Mouse (Mus musculus) C3H10T1/2 (cell line): Measurements from ENCODE around the gene Orai1. TPM values are rescaled to one million over a fixed set of nuclear protein-coding genes. Genes with fewer than 3 reads are reported as not detected.

Experiments
- polyA plus RNA-seq, 2 experiments: library from polyadenylated mRNA; unstranded; fragments of >200 nt; fragmentation: generic; extraction: Trizol; gene quantifications; one replicate each; pipeline ENCODE4 v1.2.1; 2012; ENCODE audit warnings: missing spikeins in 2 of 2

Gene Orai1
- polyA plus RNA-seq: 10 to 100 TPM; 10.7 to 15.7 TPM

GRCm38 (mm10) chr5:123014753-123015701 is at the start of gene Orai1:
Gene Orai1 (plus strand): TSS chr5:123015074.

DNA sequence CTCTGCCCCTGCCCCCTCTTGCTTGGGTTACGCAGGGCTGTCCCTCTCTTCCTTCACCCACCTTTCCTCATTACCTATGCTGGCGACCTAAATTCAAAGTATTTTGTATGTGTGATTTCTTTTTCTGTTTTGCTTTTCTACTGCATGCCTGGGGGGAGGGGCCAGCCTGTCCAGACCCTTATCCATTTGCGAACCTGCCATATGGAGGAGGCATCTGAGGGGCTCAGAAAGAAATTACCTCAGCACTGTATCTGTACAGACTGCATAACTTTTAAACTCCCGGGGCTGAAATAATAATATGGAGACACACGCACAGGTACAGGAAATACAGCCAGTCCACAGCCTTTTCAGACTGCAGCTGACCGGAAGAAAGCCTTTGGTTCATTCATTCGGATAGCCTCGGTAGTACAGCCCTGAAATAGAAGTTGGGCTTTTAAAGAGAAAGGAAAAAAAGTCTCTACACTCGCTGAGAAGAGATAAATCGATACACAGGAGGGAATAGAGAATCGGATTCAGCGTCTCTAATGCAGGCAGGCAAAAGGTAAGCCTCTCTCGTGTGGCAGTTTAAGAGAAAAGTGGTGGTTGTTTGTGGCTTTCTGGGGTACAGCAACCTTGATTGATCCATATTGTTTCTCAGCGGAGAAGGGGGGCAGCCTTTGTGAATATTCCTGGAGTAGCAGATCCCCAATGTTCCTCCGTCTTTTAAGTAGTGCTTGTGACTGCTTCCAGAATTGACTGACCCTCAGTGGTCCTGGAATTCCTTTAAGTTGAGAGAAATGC is 25.1 kb upstream of the Orai1 start, which contains the start of gene Kdm2b:
Gene Kdm2b (minus strand): TSS at position 273 of the 780 bp plus-strand sequence.

GRCm38 (mm10) chr5:123046916-123047315 is 32.0 kb downstream of the Orai1 start, which contains the start of gene Morn3:
Gene Morn3 (minus strand): TSS chr5:123047016.

DNA sequence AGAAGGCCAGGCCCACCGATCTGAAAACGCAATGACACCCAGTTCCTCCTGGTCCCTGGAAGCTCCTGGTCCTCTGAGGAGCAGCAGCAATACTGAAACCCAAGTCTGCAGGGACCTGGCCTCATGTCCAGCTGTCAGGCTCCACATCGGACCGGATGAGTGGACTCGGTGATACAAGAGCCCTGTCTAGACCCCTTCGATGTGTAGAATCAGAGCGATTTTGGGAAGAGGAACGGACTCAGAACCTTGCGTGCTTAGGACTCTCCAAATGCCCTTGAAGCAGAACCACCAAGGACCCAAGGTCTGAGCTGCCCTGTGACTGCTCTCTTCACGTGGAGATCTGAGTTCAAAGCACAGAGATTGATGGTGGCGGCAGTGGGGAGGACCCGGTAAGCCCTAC is 53.2 kb downstream of the Orai1 start, which contains the start of gene Tmem120b:
Gene Tmem120b (plus strand): TSS at position 301 of the 400 bp plus-strand sequence.

Other genes starting within 250 kb of the Orai1 start
- gene Camkk2, start 235.7 kb upstream of the Orai1 start, polyA plus RNA-seq: 10 to 100 TPM; 14.6 to 15.4 TPM
- 100 to 1,000 TPM; 227 to 329 TPM for gene Anapc5, start 193.7 kb upstream of the Orai1 start, polyA plus RNA-seq
- gene Rnf34, start 165.0 kb upstream of the Orai1 start, polyA plus RNA-seq: 1 to 10 TPM; 1.7 to 7.8 TPM
- gene Kdm2b, start 25.3 kb upstream of the Orai1 start, polyA plus RNA-seq: 10 to 100 TPM in 1 of 2 experiments, 1 to 10 TPM in 1; 4.7 to 17.9 TPM
- gene Morn3, start 31.9 kb downstream of the Orai1 start, polyA plus RNA-seq: not detected
- gene Tmem120b, start 53.3 kb downstream of the Orai1 start, polyA plus RNA-seq: 1 to 10 TPM; 1.6 to 2.5 TPM
- 1 to 10 TPM in 1 of 2 experiments, under 1 TPM in 1; 0.29 to 2.2 TPM for gene Rhof, start 117.6 kb downstream of the Orai1 start, polyA plus RNA-seq
- 1 to 10 TPM in 1 of 2 experiments, under 1 TPM in 1; 0.78 to 5.9 TPM for gene Setd1b, start 127.1 kb downstream of the Orai1 start, polyA plus RNA-seq
- 10 to 100 TPM; 28.5 to 31.3 TPM for gene Psmd9, start 154.3 kb downstream of the Orai1 start, polyA plus RNA-seq
- not detected for gene Hpd, start 167.7 kb downstream of the Orai1 start, polyA plus RNA-seq
- 1 to 10 TPM in 1 of 2 experiments, under 1 TPM in 1; 0.02 to 1.6 TPM for gene Wdr66, start 237.0 kb downstream of the Orai1 start, polyA plus RNA-seq